Mouse (Mus musculus): ENCODE data around the gene Atg2b. TPM values are rescaled to one million over a fixed set of nuclear protein-coding genes. Genes with fewer than 3 reads are reported as not detected.

Atg2b gene
- total RNA-seq (2014; fragmentation: Nextera tagmentation) (77.7 and 89.6 TPM in 2 replicates), total RNA-seq (2017) (37.7 and 41.3 TPM in 2 replicates)

- ATAC-seq (replicated peaks; ENCODE audit: low FRiP score, low TSS enrichment, poor library complexity, severe bottlenecking): peak; percentile 79
Observed at GRCm38 (mm10) chr12:105685001-105685691, at the start of gene Atg2b. TSS of gene Atg2b (minus strand) at chr12:105685211.

GRCm38 (mm10) chr12:105733370-105734159 lies 48.6 kb upstream of the Atg2b start:
- ATAC-seq (replicated peaks; ENCODE audit: low FRiP score, low TSS enrichment, poor library complexity, severe bottlenecking): no peak

GRCm38 (mm10) chr12:105730851-105731460 lies 45.9 kb upstream of the Atg2b start:
- peak; percentile 19; the same call in 1 of the 2 replicates for ATAC-seq (replicated peaks; ENCODE audit: low FRiP score, low TSS enrichment, poor library complexity, severe bottlenecking)

GRCm38 (mm10) chr12:105727964-105728363 lies 43.0 kb upstream of the Atg2b start:
- no peak for ATAC-seq (replicated peaks; ENCODE audit: low FRiP score, low TSS enrichment, poor library complexity, severe bottlenecking)

- peak; percentile 71 for ATAC-seq (replicated peaks; ENCODE audit: low FRiP score, low TSS enrichment, poor library complexity, severe bottlenecking)
Observed at GRCm38 (mm10) chr12:105727268-105727667, 42.3 kb upstream of the Atg2b start.

GRCm38 (mm10) chr12:105725736-105726135 lies 40.7 kb upstream of the Atg2b start:
- no peak for ATAC-seq (replicated peaks; ENCODE audit: low FRiP score, low TSS enrichment, poor library complexity, severe bottlenecking)

GRCm38 (mm10) chr12:105724616-105725015 lies 39.6 kb upstream of the Atg2b start:
- peak; percentile 73 for ATAC-seq (replicated peaks; ENCODE audit: low FRiP score, low TSS enrichment, poor library complexity, severe bottlenecking)

GRCm38 (mm10) chr12:105722657-105723056 lies 37.6 kb upstream of the Atg2b start:
- ATAC-seq (replicated peaks; ENCODE audit: low FRiP score, low TSS enrichment, poor library complexity, severe bottlenecking): peak; percentile 40

- no peak for ATAC-seq (replicated peaks; ENCODE audit: low FRiP score, low TSS enrichment, poor library complexity, severe bottlenecking)
Observed at GRCm38 (mm10) chr12:105721452-105722132, 36.6 kb upstream of the Atg2b start.

- ATAC-seq (replicated peaks; ENCODE audit: low FRiP score, low TSS enrichment, poor library complexity, severe bottlenecking): no peak
Observed at GRCm38 (mm10) chr12:105720196-105720595, 35.2 kb upstream of the Atg2b start.

GRCm38 (mm10) chr12:105718616-105719015 lies 33.6 kb upstream of the Atg2b start:
- peak; percentile 78 for ATAC-seq (replicated peaks; ENCODE audit: low FRiP score, low TSS enrichment, poor library complexity, severe bottlenecking)

GRCm38 (mm10) chr12:105705799-105706487 lies 20.9 kb upstream of the Atg2b start, which contains the start of gene Ak7:
TSS of gene Ak7 (plus strand) at chr12:105705976.
- peak; percentile 98 for ATAC-seq (replicated peaks; ENCODE audit: low FRiP score, low TSS enrichment, poor library complexity, severe bottlenecking)

- ATAC-seq (replicated peaks; ENCODE audit: low FRiP score, low TSS enrichment, poor library complexity, severe bottlenecking): no peak
Observed at GRCm38 (mm10) chr12:105700433-105700832, 15.4 kb upstream of the Atg2b start.

GRCm38 (mm10) chr12:105697104-105697780 lies 12.2 kb upstream of the Atg2b start:
- no peak for ATAC-seq (replicated peaks; ENCODE audit: low FRiP score, low TSS enrichment, poor library complexity, severe bottlenecking)

GRCm38 (mm10) chr12:105695848-105696247 lies 10.8 kb upstream of the Atg2b start:
- ATAC-seq (replicated peaks; ENCODE audit: low FRiP score, low TSS enrichment, poor library complexity, severe bottlenecking): no peak

- ATAC-seq (replicated peaks; ENCODE audit: low FRiP score, low TSS enrichment, poor library complexity, severe bottlenecking): no peak
Observed at GRCm38 (mm10) chr12:105694021-105694420, 9.0 kb upstream of the Atg2b start.

- ATAC-seq (replicated peaks; ENCODE audit: low FRiP score, low TSS enrichment, poor library complexity, severe bottlenecking): no peak
Observed at GRCm38 (mm10) chr12:105689435-105689834, 4.4 kb upstream of the Atg2b start.

- no peak for ATAC-seq (replicated peaks; ENCODE audit: low FRiP score, low TSS enrichment, poor library complexity, severe bottlenecking)
Observed at GRCm38 (mm10) chr12:105688546-105688945, 3.5 kb upstream of the Atg2b start.

All from megakaryocyte-erythroid progenitor cell, adult 5-6 weeks (primary cell).